Mouse (Mus musculus) adrenal gland, postnatal 4 days (tissue): ENCODE measurements at regions not wholly inside any gene's neighbourhood (a gene's known extent, or its start where the extent isn't known, plus 50 kb on each side); places are given as distances from the start of the nearest gene placed in this dataset.
A peak's percentile ranks its signal among the peaks of the same experiment; 100 is the strongest.

ENCODE experiments used
- DNase-seq, 2 experiments: peaks; one replicate each; pipeline ENCODE4 v3.0.0; 2021 to 2022; ENCODE audit warnings: low spot score in 2 of 2, mixed read lengths in 2 of 2

- DNase-seq = no peak
Measured at GRCm38 (mm10) chr16:21274012-21274528, 69.5 kb downstream of the Ephb3 start.

DNA sequence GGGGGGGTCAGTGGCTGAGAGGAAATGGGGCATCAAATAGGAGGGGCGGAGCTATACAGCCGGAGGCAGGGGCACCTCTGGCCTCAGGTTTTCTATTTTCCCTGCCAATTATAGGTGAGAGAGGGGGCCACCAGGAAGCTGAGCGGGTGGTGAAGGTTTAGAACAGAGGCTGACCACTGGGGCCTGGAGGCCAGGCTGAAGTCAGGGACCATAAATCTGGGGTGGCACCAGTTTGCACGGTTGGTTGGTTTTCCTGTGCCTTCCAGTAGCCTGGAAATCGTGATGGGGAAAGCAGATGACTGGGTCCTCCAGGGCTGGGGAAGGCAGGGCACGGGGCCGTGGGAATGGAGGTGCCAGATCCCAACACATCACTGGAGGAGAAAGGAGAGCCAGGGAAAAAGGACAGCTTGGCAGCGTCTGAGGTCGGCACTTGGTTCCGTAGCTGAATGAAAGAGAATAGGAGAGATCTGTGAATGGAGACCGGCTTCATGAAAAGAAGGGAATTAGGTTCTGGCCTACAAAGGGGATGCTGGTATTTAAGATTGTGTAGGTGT is 73.3 kb downstream of the Ephb3 start:
- no peak for DNase-seq

DNA sequence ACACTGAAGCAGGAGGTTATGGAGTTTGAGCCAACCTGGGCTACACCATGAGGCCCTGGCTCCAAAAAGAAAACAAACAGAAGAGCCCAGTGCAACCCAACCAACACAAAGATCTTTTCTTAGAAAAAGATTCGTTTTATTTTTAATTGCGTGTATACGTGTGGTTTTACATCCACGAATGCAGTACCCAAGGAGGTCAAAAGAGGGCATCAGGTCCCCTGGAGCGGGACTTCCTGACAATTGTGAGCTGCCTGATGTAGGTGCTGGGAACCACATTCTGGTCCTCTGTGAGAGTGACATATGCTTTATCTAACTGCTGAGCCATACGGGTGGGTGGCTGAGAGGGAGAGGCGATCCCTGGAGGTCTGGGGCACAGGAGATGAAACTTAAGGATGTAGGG is 73.8 kb downstream of the Ephb3 start:
- no peak for DNase-seq

DNA sequence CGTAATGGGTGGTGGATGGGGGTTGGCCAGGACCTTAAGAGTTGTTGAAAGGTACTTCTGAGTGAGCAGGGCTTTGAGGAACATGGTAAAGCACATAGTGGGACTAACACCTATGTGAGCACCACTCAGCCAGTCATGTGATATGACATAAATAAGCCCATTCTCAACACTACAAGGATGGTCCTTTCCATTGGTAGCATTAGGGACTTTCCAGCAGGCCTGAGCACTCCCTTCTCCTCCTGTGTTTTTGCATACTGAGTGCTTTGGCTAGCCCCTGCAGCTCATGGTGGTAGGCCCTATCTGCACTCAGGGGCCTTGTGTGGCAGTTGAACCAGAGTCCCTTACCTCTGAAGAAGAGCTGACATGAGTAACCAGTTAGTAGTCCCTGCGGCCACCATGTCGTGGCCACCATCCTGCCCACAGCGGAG is 75.7 kb downstream of the Ephb3 start:
- no peak for DNase-seq

DNA sequence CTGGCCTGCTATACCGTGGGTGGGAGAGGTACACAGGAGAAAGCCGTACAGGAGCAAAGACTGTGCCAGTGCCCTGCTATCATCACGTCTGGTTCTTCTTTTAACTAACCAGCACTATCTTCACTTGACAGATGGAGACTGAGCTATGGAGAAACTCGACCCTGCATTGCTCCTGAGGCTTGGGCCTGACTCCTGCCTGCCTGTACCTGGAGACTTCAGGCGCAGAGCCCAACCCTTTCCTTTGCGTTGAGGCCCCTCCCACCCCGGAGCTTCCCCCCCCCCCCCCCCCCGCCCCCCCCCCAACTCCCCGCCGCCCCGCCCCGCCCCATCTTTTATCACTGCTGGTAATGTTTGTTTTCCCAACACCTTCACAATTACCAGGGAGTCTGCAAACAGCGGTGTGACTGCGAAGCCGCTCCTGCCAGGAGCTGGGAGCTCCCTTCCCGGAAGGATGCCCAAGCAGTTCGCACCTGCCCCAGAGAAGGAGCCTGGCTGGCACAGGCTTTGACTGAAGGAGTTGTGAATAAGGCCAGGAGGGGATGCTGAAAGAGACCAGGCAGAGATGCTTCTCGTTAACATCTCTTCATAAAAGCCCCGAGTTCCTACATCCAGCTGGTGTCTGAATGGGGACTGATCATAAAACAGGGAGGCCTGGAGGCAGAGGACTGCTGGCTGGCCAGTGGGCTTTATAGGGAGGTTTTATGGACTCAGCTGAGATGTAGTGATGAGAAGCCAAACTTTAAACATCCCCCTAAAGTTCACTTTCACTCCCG is 77.6 kb downstream of the Ephb3 start:
- no peak for DNase-seq

DNA sequence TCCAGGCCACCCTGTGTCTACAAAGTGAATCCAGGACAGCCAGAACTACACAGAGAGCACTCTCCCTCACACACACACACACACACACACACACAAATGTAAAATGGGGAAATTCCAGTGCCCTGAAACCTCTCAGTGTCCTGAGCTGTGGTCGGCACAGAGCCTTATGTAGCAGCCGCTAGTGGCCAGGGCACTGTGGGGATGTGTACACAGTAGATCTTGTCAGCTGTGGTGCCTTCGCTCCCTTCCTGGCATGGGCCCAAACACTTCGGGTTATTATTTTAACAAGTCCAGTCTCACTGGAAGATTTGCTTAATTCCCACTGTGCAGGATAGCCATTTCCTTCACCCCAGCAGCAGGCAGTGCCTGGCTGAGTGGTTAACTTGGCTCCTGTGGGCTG is 81.5 kb downstream of the Ephb3 start:
- no peak for DNase-seq

- no peak for DNase-seq
Measured at GRCm38 (mm10) chr16:21289528-21289927, 85.0 kb downstream of the Ephb3 start.

GRCm38 (mm10) chr16:21293010-21293409 is 88.5 kb downstream of the Ephb3 start:
- no peak for DNase-seq

DNA sequence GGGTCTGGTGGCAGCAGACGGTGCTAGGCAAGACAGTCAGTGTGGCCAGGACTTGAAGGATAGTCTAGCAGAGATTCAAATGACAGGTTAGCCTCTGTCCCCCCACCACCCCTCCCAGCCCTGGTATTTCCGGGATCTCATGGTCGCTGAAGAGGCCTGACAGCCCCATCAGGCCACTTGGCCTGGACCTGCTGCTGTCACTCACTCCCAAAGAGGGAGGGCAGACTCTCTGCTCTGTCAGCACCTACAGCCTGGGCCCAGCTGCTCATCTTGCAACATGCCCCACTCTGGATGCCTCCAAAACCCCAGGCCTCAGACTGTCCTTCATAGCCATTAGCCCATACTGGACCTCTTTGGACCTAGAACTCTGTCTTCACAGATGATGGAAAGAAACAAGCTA is 89.0 kb downstream of the Ephb3 start:
- no peak for DNase-seq

GRCm38 (mm10) chr16:21294677-21295411 is 90.3 kb downstream of the Ephb3 start:
- DNase-seq = no peak

DNA sequence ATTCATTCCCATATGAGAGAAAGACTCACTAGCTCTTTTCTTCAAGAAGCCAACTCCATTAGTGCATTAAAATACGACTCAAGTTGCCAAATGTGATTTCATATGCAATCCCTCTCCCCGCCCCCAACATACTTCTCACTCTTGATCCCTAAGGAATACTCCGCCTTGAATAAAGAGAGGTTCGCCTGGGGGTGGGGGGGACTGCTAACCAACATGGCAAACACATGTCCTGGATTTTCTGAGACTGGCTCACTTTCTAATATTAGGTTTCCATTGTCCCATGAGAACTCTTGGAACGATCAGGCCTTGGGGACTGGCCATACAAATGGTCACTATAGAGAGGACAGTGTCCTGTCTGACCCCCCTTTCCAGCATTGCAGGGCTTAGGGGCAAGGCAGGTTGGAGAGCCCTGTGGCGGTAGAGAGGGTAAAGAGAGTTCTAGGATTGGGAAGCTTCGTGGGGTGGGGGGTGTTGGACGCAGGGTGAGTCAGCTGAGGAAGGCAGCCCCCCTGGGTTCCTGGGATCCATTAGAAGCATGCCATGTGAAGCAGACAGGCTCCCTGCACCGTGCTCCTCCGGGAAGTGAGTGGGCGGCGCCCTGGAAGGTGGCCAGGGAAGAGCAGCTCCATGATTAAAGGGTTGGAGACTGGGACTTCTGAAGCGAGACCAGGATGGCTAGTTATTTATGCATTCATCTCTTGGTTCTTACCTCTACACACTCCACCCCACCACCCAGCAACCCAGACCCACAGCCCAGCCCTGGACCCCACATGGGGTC is 91.6 kb downstream of the Ephb3 start:
- DNase-seq = no peak

DNA sequence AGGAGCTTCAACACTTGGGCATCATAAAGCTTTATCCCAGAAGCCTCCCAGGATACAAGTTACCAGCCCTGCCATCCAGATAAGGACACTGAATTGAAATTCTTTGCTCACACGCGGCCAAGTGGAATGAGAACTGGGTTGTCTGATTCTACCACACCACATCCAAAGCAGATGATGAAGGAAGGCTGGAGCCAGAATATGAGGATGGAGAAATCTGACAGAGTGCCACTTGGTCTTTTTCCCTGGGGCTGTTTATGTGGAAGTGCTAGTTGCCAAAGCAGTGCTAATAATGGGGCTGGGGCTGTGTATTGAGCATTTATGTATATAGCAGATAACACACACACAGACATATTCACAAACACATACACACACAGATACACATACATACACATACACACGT is 92.2 kb downstream of the Ephb3 start:
- DNase-seq = no peak

- DNase-seq = no peak
Measured at GRCm38 (mm10) chr16:21298866-21299265, 94.3 kb downstream of the Ephb3 start.

DNA sequence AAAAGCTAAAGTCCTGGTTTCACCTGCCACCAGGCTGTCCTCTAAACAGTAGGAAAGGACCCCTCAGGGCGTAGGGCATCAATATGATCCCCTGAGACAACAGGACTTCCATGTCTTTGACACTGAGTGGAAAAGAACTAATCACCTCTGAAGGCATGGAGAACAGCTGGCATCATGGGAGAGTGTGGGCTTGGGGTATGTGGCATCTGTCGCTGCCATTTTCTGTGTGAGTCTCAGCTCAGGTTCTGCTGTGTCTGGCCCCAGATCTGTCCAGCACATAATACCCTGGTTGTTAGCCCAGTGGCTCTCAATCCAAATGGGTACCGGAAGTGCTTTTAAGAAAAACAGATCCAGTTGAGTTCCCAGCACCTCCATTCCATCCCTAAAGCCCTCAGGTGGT is 101.3 kb downstream of the Ephb3 start:
- DNase-seq = no peak

- DNase-seq = no peak
Measured at GRCm38 (mm10) chr16:21308513-21308912, 104.0 kb downstream of the Ephb3 start.

GRCm38 (mm10) chr16:21310636-21311615 is 106.4 kb downstream of the Ephb3 start:
- peak in 1 of 2 experiments; percentile 32 for DNase-seq

DNA sequence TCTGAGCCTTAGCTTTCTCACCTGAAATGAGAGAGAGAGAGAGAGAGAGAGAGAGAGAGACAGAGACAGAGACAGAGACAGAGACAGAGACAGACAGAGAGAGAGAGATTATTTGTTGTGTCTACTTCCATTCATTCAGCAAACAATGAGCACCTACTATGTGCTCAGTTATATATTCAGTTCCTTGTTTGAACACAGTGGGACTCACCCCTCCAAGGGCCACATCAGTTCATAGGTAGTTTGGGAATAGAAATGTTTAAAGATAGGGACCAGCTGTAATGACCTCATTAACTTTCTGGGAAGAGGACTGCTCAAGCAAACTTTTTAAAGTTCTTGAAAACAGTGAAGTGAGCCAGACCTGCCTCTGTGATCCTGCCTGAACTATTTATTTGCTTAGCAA is 107.2 kb downstream of the Ephb3 start:
- no peak for DNase-seq

- DNase-seq = no peak
Measured at GRCm38 (mm10) chr16:21315751-21316151, 107.2 kb upstream of the Vps8 start.

GRCm38 (mm10) chr16:21318009-21318639 is 104.8 kb upstream of the Vps8 start:
- no peak for DNase-seq
